Mouse (Mus musculus): ENCODE measurements around the gene Olfr1033. TPM values are rescaled to one million over a fixed set of nuclear protein-coding genes. Genes with fewer than 3 reads are reported as not detected.
"Not testable (repeated sequence)": the region's sequence is repeated elsewhere in the genome, so short reads cannot be mapped to it uniquely, and the experiment has no call there.

The Olfr1033 gene
- 0.18 TPM in 1 of 2 replicates, not detected in the other for total RNA-seq (2017)

DNA sequence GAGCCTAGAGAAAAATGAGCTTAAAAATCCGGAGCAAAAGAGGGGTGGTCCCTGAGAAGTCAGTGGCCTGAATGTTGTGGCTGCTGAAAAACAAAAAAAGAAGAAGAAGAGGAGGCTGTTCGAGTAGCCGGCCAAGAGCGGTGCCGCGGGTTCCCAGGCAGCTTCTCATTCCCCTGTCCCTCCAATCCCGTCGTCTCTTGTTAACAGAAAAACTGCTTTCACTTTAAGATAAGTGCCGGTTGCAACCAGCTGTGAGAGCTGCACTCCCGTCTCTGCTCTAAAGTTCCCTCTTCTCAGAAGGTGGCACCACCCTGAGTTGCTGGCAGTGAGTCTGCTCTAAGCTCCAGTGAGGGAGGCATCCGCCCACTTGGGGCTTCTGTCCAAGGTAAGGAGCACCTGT lies at the start of gene Olfr1033:
Olfr1033 (plus strand) TSS at position 228 of the 400 bp plus-strand sequence.
- peak; percentile 63; the same call in 1 of the 2 replicates for ATAC-seq (replicated peaks; ENCODE audit: low read depth, poor library complexity, severe bottlenecking)

DNA sequence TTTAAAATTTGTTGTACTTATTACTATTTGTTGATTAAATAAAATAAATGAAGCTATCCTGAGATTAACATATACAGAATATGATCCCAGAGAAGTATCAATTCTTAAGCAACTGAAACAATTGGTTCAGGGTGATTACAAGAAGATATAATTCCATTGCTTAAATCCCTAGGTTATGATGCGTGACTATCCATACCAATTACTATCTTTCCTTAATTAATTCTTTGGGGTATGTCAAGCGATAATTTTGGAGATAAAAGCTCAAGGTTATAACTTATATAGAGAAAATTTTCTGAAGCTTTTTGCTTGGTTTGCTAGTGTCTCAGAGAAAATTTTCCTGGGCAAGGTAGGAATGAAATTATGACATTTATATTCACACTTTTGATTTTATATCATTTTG lies 46.8 kb upstream of the Olfr1033 start, which contains the start of gene Olfr1029:
Olfr1029 (plus strand) TSS at position 301 of the 400 bp plus-strand sequence.
- ATAC-seq (replicated peaks; ENCODE audit: low read depth, poor library complexity, severe bottlenecking): no peak

DNA sequence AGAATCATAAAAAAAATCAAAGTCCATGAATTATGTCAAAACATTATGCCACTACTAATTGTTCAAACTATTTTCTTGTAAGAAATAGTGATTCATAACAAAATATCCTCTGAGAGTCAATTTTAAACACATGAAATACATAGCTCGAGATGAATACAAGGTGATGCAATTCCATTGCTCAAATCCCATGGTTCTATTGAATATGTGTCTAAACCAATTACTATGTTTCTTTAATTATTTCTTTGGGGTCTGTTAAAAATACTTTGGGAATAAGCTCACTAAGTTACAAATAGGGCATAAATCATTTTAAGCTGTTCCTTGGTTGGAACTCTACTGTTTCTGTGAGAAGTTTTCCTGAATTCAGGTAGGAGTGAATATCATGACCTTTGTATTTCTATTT lies 41.5 kb upstream of the Olfr1033 start, which contains the start of gene Olfr1030:
Olfr1030 (plus strand) TSS at position 301 of the 400 bp plus-strand sequence.
- no peak for ATAC-seq (replicated peaks; ENCODE audit: low read depth, poor library complexity, severe bottlenecking)

DNA sequence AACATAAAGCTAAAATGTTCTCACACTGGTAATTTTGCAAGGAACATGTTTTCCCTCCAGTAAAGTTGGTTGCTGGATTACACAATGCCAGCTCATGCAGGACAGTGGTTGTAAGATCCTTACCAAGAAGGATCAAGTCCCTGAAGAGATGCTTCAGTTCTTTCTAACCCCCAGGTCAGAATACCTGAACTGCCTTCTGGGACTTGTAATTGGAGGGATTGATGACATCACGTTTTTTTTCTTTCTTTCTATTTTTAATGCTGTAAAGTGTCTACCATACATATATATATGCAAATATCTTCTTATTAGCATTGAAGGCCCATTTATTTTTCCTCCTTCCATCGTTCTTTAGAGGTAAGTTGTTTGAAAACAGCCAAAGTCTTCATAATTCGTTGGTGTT lies 30.4 kb upstream of the Olfr1033 start, which contains the start of gene Olfr1031:
Olfr1031 (plus strand) TSS at position 301 of the 400 bp plus-strand sequence.
- no peak for ATAC-seq (replicated peaks; ENCODE audit: low read depth, poor library complexity, severe bottlenecking)

DNA sequence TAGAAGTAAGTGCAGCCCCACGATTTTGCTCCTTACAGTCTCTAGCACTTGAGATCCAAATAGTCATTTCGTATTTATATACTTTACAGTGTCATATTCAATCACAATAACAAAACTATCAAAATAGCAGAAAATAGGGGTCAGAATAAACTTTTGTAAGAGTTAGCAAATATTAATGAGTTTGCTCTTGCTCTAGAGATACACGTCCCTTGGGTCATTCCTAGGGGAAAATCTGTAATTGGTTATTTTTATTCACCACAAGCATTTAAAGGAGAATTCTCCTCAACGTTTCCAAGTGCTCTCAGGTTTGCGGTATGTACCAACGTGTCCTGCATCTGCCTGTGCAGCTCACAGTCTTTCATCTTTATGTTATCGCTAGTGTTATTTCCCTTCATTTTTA lies 15.2 kb upstream of the Olfr1033 start, which contains the start of gene Olfr1032:
Olfr1032 (plus strand) TSS at position 301 of the 400 bp plus-strand sequence.
- no peak for ATAC-seq (replicated peaks; ENCODE audit: low read depth, poor library complexity, severe bottlenecking)

DNA sequence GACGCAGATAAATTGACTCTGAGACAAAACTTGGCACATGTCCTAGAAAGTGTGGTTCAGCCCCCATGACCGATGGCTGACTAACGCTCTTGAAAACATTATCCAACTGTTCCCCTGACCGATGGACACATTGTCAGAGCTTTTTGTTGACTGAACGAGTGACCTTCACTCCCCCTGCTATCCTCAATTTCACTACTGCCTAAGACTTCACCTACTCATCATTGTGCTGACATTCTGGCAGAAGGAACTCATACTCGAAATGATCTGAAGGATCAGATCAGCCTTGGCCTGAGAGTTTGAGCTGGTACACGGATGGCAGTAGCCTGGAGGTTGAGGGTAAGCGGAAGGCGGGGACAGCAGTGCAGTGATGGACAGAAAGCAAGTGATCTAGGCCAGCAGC lies 1.1 kb downstream of the Olfr1033 start:
- ATAC-seq (replicated peaks; ENCODE audit: low read depth, poor library complexity, severe bottlenecking): not testable (repeated sequence)

DNA sequence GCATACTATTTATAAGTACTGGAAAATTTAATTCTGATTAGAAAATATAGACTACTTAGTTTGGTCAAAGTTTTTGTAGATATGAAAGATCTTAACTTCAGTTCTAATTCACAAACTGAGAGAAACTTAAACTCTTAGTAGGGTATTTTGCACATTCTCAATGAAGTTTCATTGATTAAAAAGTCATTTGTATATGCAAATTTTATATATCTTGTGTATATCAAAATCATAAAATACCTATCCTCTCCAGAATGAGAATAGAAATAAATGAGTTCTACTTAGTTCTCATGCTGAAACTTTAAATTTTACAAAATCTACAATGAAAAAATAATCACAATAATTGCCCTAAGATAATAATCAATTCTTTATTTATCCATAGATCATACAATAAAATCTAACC lies 25.1 kb downstream of the Olfr1033 start, which contains the start of gene Olfr1034:
Olfr1034 (plus strand) TSS at position 301 of the 400 bp plus-strand sequence.
- no peak for ATAC-seq (replicated peaks; ENCODE audit: low read depth, poor library complexity, severe bottlenecking)

DNA sequence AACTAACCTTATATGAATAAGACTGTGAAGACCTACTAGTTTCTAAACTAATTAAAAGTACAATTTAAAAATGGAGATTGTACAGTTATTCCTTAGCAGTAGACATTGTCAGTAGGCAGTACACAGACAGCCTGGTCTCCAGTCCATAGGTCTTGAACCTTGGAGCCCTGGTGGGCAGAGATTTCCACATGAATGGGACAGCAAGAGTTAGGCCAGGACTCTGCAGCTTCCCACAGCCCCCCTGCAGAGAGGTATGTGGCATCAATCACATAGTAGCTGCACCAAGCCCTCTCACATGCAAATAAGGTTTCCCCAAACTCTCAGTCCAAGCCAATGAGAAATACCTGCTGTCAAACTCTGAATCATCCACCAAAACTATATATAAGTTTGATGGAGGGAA lies 30.3 kb downstream of the Olfr1033 start:
- not testable (repeated sequence) for ATAC-seq (replicated peaks; ENCODE audit: low read depth, poor library complexity, severe bottlenecking)

DNA sequence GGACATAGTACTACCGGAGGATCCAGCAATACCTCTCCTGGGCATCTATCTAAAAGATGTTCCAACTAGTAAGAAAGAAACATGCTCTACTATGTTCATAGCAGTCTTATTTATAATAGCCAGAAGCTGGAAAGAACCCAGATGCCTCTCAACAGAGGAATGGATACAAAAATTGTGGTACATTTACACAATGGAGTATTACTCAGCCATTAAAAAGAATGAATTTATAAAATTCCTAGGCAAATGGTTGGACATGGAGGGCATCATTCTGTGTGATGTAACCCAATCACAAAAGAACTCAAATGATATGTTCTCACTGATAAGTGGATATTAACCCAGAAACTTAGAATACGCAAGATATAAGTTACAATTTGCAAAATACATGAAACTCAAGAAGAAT lies 43.3 kb downstream of the Olfr1033 start:
- ATAC-seq (replicated peaks; ENCODE audit: low read depth, poor library complexity, severe bottlenecking): not testable (repeated sequence)

DNA sequence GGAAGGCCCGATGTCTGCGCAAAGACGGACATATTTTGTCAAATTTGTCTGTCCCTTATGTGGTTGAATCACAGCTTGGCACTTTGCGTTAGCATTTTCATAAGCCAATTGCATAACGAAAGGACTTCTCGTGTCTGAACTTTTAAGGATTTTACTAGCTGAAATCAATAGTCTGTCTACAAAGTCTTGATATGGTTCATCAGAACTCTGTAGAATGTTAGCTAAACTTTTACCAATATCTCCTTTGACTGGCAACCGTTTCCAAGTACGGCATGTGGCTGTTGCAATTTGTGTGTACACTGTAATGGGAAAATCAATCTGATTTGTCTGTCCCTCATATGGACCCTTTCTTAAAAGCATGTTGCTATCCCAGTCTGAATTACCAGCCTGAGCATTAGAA lies 49.8 kb downstream of the Olfr1033 start:
- no peak for ATAC-seq (replicated peaks; ENCODE audit: low read depth, poor library complexity, severe bottlenecking)

DNA sequence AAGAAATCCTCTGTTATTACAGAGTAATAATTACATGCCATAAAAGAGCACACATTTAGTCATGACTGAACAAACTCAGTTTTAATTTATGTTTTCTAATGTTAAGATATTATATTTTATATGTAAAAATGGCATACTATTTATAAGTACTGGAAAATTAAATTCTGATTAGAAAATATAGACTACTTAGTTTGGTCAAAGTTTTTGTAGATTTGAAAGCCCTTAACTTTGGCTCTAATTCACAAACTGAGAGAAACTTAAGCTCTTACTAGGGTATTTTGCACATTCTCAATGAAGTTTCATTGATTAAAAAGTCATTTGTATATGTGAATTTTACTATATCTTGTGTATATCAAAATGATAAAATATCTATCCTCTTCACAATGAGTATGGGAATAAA lies 53.3 kb downstream of the Olfr1033 start, which contains the start of gene Olfr1036:
Olfr1036 (plus strand) TSS at position 301 of the 400 bp plus-strand sequence.
- ATAC-seq (replicated peaks; ENCODE audit: low read depth, poor library complexity, severe bottlenecking): not testable (repeated sequence)

DNA sequence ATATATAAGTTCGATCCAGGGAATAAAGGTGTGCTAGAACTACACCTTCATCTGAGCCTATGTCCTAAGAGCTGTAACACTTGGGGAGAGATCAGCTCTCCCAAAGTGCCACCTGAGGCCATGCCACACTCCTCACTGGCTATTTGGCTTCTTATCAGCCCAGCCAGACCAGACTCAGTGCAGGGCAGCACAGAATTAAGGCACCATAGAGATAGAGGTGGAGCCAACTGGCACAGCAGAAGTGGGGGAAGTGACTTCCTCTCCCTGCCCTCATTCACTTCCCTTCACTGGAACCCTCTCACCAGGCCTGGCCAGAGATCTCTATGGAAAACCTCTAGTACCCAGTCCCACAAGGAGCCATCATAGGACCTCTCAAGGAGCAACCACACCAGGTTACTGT lies 60.0 kb downstream of the Olfr1033 start:
- not testable (repeated sequence) for ATAC-seq (replicated peaks; ENCODE audit: low read depth, poor library complexity, severe bottlenecking)

DNA sequence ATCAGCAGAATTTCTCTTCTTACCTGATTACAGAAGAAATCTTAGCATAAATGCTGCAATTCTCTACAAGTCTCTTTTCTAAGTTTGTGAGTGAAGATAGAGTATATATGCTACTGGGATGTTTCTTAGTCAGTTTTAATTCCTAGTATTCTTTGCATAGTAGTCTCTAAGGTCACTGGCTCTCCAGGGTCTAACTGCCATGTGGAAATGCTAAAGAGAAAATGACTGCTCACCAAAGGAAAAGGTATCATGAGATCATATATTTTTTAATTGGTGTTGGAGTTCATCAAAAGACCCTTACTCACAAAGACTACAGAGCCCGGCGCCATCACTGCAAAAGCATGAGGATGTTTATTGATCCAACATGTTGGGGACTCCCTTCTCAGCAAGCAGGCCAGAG lies 66.9 kb downstream of the Olfr1033 start, which contains the start of gene Olfr1037:
Olfr1037 (minus strand) TSS at position 101 of the 400 bp plus-strand sequence.
- ATAC-seq (replicated peaks; ENCODE audit: low read depth, poor library complexity, severe bottlenecking): no peak

Other genes with a start within 250 kb of the Olfr1033 start
- gene Olfr1014, start 247.9 kb upstream of the Olfr1033 start, total RNA-seq (2017): not detected in 2 replicates
- not detected in 2 replicates for gene Olfr1015, start 238.6 kb upstream of the Olfr1033 start, total RNA-seq (2017)
- not detected in 2 replicates for gene Olfr1016, start 218.1 kb upstream of the Olfr1033 start, total RNA-seq (2017)
- not detected in 2 replicates for gene Olfr1018, start 202.2 kb upstream of the Olfr1033 start, total RNA-seq (2017)
- not detected in 2 replicates for gene Olfr1019, start 175.2 kb upstream of the Olfr1033 start, total RNA-seq (2017)
- gene Olfr1020, start 173.6 kb upstream of the Olfr1033 start, total RNA-seq (2017): not detected in 2 replicates
- gene Olfr1022, start 152.0 kb upstream of the Olfr1033 start, total RNA-seq (2017): not detected in 2 replicates
- gene Olfr1023, start 135.0 kb upstream of the Olfr1033 start, total RNA-seq (2017): not detected in 2 replicates
- gene Olfr1024, start 115.6 kb upstream of the Olfr1033 start, total RNA-seq (2017): not detected in 2 replicates
- not detected in 2 replicates for gene Olfr1025-ps1, start 105.4 kb upstream of the Olfr1033 start, total RNA-seq (2017)
- not detected in 2 replicates for gene Olfr1026, start 99.1 kb upstream of the Olfr1033 start, total RNA-seq (2017)
- gene Olfr1028, start 70.2 kb upstream of the Olfr1033 start, total RNA-seq (2017): not detected in 2 replicates
- not detected in 2 replicates for gene Olfr1029, start 46.7 kb upstream of the Olfr1033 start, total RNA-seq (2017)
- gene Olfr1030, start 41.4 kb upstream of the Olfr1033 start, total RNA-seq (2017): not detected in 2 replicates
- gene Olfr1031, start 30.3 kb upstream of the Olfr1033 start, total RNA-seq (2017): not detected in 2 replicates
- not detected in 2 replicates for gene Olfr1032, start 15.1 kb upstream of the Olfr1033 start, total RNA-seq (2017)
- not detected in 2 replicates for gene Olfr1034, start 25.2 kb downstream of the Olfr1033 start, total RNA-seq (2017)
- not detected in 2 replicates for gene Olfr1036, start 53.4 kb downstream of the Olfr1033 start, total RNA-seq (2017)
- not detected in 2 replicates for gene Olfr1037, start 66.8 kb downstream of the Olfr1033 start, total RNA-seq (2017)
- not detected in 2 replicates for gene Olfr1039, start 115.3 kb downstream of the Olfr1033 start, total RNA-seq (2017)
- gene Olfr1040, start 126.1 kb downstream of the Olfr1033 start, total RNA-seq (2017): not detected in 2 replicates
- not detected in 2 replicates for gene Olfr1042, start 141.2 kb downstream of the Olfr1033 start, total RNA-seq (2017)
- not detected in 2 replicates for gene Olfr1043, start 146.9 kb downstream of the Olfr1033 start, total RNA-seq (2017)
- not detected in 2 replicates for gene Olfr1044, start 157.2 kb downstream of the Olfr1033 start, total RNA-seq (2017)
- gene Olfr52, start 165.1 kb downstream of the Olfr1033 start, total RNA-seq (2017): not detected in 2 replicates
- gene Olfr1045, start 182.4 kb downstream of the Olfr1033 start, total RNA-seq (2017): not detected in 2 replicates
- gene Olfr1046, start 198.7 kb downstream of the Olfr1033 start, total RNA-seq (2017): not detected in 2 replicates
- not detected in 2 replicates for gene Olfr1047, start 210.8 kb downstream of the Olfr1033 start, total RNA-seq (2017)
- not detected in 2 replicates for gene Olfr1048, start 219.7 kb downstream of the Olfr1033 start, total RNA-seq (2017)
- gene Olfr1049, start 237.7 kb downstream of the Olfr1033 start, total RNA-seq (2017): not detected in 2 replicates

All from common myeloid progenitor, adult 5-6 weeks (primary cell).